Mouse (Mus musculus) embryonic fibroblast, embryonic 13.5 days (primary cell): ENCODE data around the gene Sypl.

Experiments
- CTCF ChIP-seq: IDR thresholded peaks from 2 replicates; pipeline ENCODE4 v1.5.1; 2011; ENCODE audit warnings: mild to moderate bottlenecking, control low read depth, low read length, moderate library complexity, borderline replicate concordance; ENCODE audit not compliant: insufficient read depth
- POLR2A ChIP-seq: IDR thresholded peaks from 2 replicates; pipeline ENCODE4 v1.6.1; 2011; ENCODE audit warnings: low read depth, mild to moderate bottlenecking, control low read depth, low read length, moderate library complexity

GRCm38 (mm10) chr12:32912772-32913171 is 40.9 kb upstream of the Sypl start:
- no peak for TF ChIP-seq CTCF
- TF ChIP-seq POLR2A: no peak
